Mouse (Mus musculus) midbrain, postnatal 0 days (tissue): ENCODE measurements at regions not wholly inside any gene's neighbourhood (a gene's known extent, or its start where the extent isn't known, plus 50 kb on each side); places are given as distances from the start of the nearest gene placed in this dataset.

Source experiments
- ATAC-seq: fragments of 200-750 bp; cut with Nextera tagmentation; 2 replicates; pipeline ENCODE4 v1.8.0; 2017; ENCODE audit warnings: moderate number of reproducible peaks, mild to moderate bottlenecking, moderate TSS enrichment, moderate library complexity; ENCODE audit not compliant: low FRiP score
- DNase-seq: peaks from one replicate; pipeline ENCODE4 v3.0.0-alpha.2; 2015; ENCODE audit warnings: low spot score
- H3K27ac ChIP-seq: fragments of 300-500 bp; sonication (generic); 2 replicates; pipeline ENCODE4 v1.5.1; 2014; ENCODE audit warnings: low read depth, mild to moderate bottlenecking, low read length, mixed read lengths
- H3K27me3 ChIP-seq: fragments of 300-500 bp; sonication (generic); 2 replicates; pipeline ENCODE4 v1.6.1; 2014; ENCODE audit warnings: low read length, control low read depth, mixed read lengths; ENCODE audit not compliant: insufficient read depth
- H3K36me3 ChIP-seq: fragments of 300-500 bp; sonication (generic); 2 replicates; pipeline ENCODE4 v1.6.1; 2014; ENCODE audit warnings: low read length, control low read depth, mixed read lengths; ENCODE audit not compliant: insufficient read depth
- H3K4me1 ChIP-seq: fragments of 300-500 bp; sonication (generic); 2 replicates; pipeline ENCODE4 v1.6.1; 2014; ENCODE audit warnings: mild to moderate bottlenecking, control low read depth, antibody characterized with exemption, low read length, mixed read lengths; ENCODE audit not compliant: insufficient read depth
- H3K4me2 ChIP-seq: fragments of 300-500 bp; sonication (generic); 2 replicates; pipeline ENCODE4 v1.6.1; 2014; ENCODE audit warnings: low read depth, mild to moderate bottlenecking, low read length, mixed read lengths; ENCODE audit not compliant: poor library complexity, severe bottlenecking
- H3K4me3 ChIP-seq: fragments of 300-500 bp; sonication (generic); 2 replicates; pipeline ENCODE4 v1.5.1; 2014; ENCODE audit warnings: low read depth, mild to moderate bottlenecking, low read length, moderate library complexity
- H3K9ac ChIP-seq: fragments of 300-500 bp; sonication (generic); replicated peaks from 2 replicates; pipeline ENCODE4 v1.6.1; 2014; ENCODE audit warnings: mild to moderate bottlenecking, low read length, moderate library complexity, mixed read lengths; ENCODE audit not compliant: poor library complexity, severe bottlenecking
- H3K9me3 ChIP-seq: fragments of 300-500 bp; sonication (generic); 2 replicates; pipeline ENCODE4 v1.6.1; 2016; ENCODE audit warnings: low read length, control low read depth
- CTCF ChIP-seq: IDR thresholded peaks from 2 replicates; pipeline ENCODE4 v1.5.1; 2016; ENCODE audit warnings: antibody characterized with exemption, mild to moderate bottlenecking
- WGBS: fragments of 180-500 bp; shearing (Covaris S2); extraction: QIAGEN DNeasy Blood & Tissue Kit; methylation state at CpG from one replicate; pipeline ENCODE4 v1.1.7; 2014; 5-methylcytosine and 5-hydroxymethylcytosine counted together

- ATAC-seq: no peak
Measured at GRCm38 (mm10) chr5:126034846-126035245, 503.3 kb downstream of the Tmem132b start.

GRCm38 (mm10) chr5:126036686-126037085 lies 505.1 kb downstream of the Tmem132b start:
- no peak overlapping the region for H3K9ac ChIP-seq
- no peak for TF ChIP-seq CTCF
- no peak for DNase-seq
- no peak overlapping the region for H3K4me2 ChIP-seq
- no peak overlapping the region for H3K4me3 ChIP-seq
- H3K27ac ChIP-seq: no peak overlapping the region
- H3K27me3 ChIP-seq: no peaks in the 10 kb centered on the region
- no peaks in the 10 kb centered on the region for H3K9me3 ChIP-seq
- no peak for ATAC-seq
- H3K4me1 ChIP-seq: peaks cover 3% of the 10 kb centered on the region; the same call in 1 of the 2 replicates
- 8% methylated on average over 1 of the region's 1 CpGs for WGBS
- H3K36me3 ChIP-seq: no peaks in the 10 kb centered on the region

More at GRCm38 (mm10) chr5:126034846-126035245, 503.3 kb downstream of the Tmem132b start:
- Histone ChIP-seq H3K4me3 (no peak overlapping the region), H3K9me3 (no peaks in the 10 kb centered on the region), H3K4me2 (no peak overlapping the region), H3K27me3 (no peaks in the 10 kb centered on the region), H3K27ac (no peak overlapping the region), H3K4me1 (peaks cover 3% of the 10 kb centered on the region; the same call in 1 of the 2 replicates), H3K9ac (no peak overlapping the region), H3K36me3 (no peaks in the 10 kb centered on the region)
- DNase-seq: peak; percentile 45
- TF ChIP-seq CTCF: no peak
- WGBS: 85% methylated on average over 1 of the region's 1 CpGs

GRCm38 (mm10) chr5:126045761-126046160 lies 514.2 kb downstream of the Tmem132b start:
- no peaks in the 10 kb centered on the region for H3K4me1 ChIP-seq
- no peak overlapping the region for H3K4me3 ChIP-seq
- ATAC-seq (no peak), DNase-seq (no peak)
- 89% methylated on average over 3 of the region's 3 CpGs for WGBS
- no peak overlapping the region for H3K4me2 ChIP-seq
- H3K27ac ChIP-seq: no peak overlapping the region
- no peak overlapping the region for H3K9ac ChIP-seq
- H3K9me3 ChIP-seq: no peaks in the 10 kb centered on the region
- H3K27me3 ChIP-seq: no peaks in the 10 kb centered on the region
- no peaks in the 10 kb centered on the region for H3K36me3 ChIP-seq
- peak; percentile 43 for TF ChIP-seq CTCF

DNA sequence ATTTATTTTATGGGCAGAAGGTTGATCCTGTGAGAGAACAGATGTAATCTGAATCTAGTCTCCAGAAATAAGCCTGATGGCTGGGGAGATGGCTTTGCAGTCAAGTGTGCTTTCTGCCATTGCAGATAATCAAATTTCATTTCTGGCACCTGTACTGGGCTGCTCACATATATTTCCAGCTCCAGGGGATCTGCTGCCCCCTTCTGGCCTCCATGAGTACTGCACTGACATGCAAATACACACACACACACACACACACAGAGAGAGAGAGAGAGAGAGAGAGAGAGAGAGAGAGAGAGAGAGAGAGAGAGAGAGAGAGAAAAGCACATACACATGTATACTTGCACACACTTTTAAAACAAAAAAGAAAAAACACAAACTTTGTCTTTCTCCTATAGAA lies 532.1 kb downstream of the Tmem132b start:
- ATAC-seq (no peak), DNase-seq (no peak)
- Histone ChIP-seq H3K36me3 (no peaks in the 10 kb centered on the region), H3K27ac (no peak overlapping the region), H3K9ac (no peak overlapping the region), H3K4me3 (no peak overlapping the region), H3K9me3 (no peaks in the 10 kb centered on the region), H3K4me1 (no peaks in the 10 kb centered on the region), H3K27me3 (no peaks in the 10 kb centered on the region), H3K4me2 (no peak overlapping the region)
- peak; percentile 47 for TF ChIP-seq CTCF

- H3K27me3 ChIP-seq: no peaks in the 10 kb centered on the region
- TF ChIP-seq CTCF: no peak
Measured at GRCm38 (mm10) chr5:126079281-126079838, 547.8 kb downstream of the Tmem132b start.

GRCm38 (mm10) chr5:126088251-126088914 lies 556.8 kb downstream of the Tmem132b start:
- WGBS: 36% methylated on average over 4 of the region's 4 CpGs
- Histone ChIP-seq H3K27me3 (no peaks in the 10 kb centered on the region), H3K4me1 (no peaks in the 10 kb centered on the region), H3K9me3 (no peaks in the 10 kb centered on the region; the same call in 1 of the 2 replicates), H3K4me3 (no peak overlapping the region), H3K4me2 (no peak overlapping the region), H3K27ac (no peak overlapping the region), H3K9ac (no peak overlapping the region), H3K36me3 (no peaks in the 10 kb centered on the region)
- no peak for ATAC-seq
- no peak for TF ChIP-seq CTCF
- DNase-seq: peak; percentile 78

More at GRCm38 (mm10) chr5:126079281-126079838, 547.8 kb downstream of the Tmem132b start:
- no peak overlapping the region for H3K27ac ChIP-seq
- H3K4me2 ChIP-seq: no peak overlapping the region
- no peaks in the 10 kb centered on the region for H3K9me3 ChIP-seq
- DNase-seq: no peak
- H3K36me3 ChIP-seq: no peaks in the 10 kb centered on the region
- no peak overlapping the region for H3K4me3 ChIP-seq
- 14% methylated on average over 7 of the region's 7 CpGs for WGBS
- ATAC-seq: no peak
- no peak overlapping the region for H3K9ac ChIP-seq
- H3K4me1 ChIP-seq: no peaks in the 10 kb centered on the region
